In the genomic region with DNA sequence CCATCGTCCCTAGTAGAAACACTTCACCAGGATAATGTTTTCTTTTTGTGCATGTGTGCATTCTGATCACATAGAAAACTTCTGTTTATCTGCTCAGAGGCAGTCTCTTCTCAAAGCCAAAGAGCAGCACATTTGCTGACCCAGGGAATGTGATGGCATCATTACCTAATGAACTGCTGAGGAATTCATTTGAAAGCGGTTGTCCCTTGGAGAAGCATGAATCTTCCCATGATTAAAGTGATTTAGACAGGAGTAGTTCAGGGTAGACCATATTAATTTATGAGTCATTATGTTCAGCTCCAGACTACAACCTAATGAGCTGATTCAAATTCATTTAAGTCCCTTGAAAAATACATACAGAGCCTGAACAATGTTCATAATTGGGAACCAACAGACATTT, we compare ENCODE assay signal across 16 mouse cellular contexts.
"Had no signal": no experiment of that assay in that cellular context is flagged by ENCODE, and none has a peak within 500 bp of the region (broad histone marks: within the 10 kb centered on the region; RNA-seq: fewer than 3 reads in every experiment).

No protein-coding gene starts in this region.

- DNase-seq: heart, postnatal 10 days; heart, postnatal 14 days; heart, postnatal 36 days; heart, postnatal 4 days; kidney, adult 11 months; kidney, adult 18-20 months; kidney, adult 2 months; kidney, adult 8-10 months; kidney, adult 9 months; kidney, postnatal 10 days; kidney, postnatal 14 days; kidney, postnatal 25 days; kidney, postnatal 36 days; kidney, postnatal 4 days; layer of hippocampus, adult 9-11 months; layer of hippocampus, postnatal 36 days had no signal
